Mouse (Mus musculus) kidney, adult 18-20 months (tissue): ENCODE data around the gene Paqr5.

Experiments
- DNase-seq: peaks from one replicate; pipeline ENCODE4 v3.0.0; 2021

Gene Paqr5

DNA sequence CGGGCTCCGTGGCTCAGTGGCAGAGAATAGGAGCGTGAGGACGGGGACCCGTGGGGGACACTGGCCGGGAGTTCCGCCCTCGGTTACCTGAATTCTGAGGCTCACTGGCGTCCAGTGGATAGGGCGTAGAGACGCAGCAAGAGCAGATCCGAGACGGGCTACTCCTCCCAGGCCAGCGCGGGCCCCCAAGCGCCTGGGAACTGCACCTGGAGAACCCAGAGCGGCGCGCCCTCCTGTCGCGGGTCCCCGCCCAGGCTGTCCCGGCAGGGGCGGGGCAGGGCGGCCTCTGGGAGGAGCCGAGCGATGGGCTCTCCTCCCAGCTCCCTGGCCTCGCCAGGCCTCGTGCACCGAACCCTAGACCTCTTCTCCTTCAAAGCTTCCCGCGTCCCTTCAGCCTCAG lies at the start of gene Paqr5:
Gene Paqr5, minus strand, starts transcription at position 257 of the 400 bp plus-strand sequence.
- DNase-seq: peak; percentile 88

DNA sequence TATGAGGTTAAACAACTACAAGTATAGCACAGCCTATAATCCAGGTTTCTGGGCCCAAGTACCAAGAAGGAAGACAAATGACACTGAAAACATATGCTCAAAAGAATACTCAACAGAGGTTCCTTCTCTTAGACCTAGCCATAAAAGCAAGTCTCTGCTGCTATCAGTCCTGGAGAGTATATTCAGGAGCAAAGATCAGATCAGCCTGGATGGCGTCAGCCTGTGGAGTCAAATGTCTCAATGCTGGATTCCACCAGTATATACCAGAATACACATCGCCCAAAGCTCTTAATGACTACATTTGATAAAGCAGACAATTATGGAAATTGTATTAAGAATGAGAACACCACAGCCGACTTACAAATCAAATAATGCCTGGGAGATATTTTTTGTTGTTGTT lies 35.6 kb upstream of the Paqr5 start:
- no peak for DNase-seq

DNA sequence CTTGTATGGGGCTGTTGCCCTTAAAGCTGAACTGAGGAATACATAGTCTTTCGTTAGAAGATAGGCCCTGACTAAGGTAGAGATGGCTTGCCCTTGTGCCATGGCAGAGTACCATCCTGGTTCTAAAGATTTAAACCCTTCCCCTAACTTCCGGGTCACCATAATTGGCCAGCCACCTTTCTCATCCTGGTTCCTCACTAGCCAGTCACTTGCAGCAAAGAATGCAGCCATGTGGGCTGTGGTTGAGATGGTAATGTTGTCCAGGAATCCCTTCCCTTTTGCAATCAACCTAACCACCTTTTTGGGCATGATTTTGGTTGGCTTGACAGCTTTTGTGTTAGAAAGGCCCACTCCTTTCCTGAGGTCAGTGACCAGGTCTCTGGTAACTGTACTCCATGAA lies 33.8 kb upstream of the Paqr5 start:
- DNase-seq: no peak

DNA sequence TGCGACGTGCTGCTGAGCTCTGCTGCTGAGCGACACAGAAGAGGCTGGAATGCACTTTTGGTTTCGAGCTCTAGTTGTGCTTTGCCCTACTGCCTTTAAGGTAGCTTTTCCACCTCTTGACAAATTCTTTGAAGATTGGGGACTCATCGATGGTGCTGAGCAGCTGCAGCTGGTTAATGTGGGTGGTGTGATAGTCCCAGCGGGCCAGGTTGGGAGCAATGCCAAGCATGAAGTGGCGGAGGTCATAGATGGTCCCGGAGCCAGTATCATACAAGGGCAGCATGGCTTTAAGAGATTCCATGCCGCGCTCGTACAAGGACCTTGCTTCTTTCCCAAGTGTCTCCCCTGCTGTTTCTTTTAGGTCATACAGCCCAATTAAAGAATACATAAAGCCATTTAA lies 33.3 kb upstream of the Paqr5 start:
- DNase-seq: no peak

DNA sequence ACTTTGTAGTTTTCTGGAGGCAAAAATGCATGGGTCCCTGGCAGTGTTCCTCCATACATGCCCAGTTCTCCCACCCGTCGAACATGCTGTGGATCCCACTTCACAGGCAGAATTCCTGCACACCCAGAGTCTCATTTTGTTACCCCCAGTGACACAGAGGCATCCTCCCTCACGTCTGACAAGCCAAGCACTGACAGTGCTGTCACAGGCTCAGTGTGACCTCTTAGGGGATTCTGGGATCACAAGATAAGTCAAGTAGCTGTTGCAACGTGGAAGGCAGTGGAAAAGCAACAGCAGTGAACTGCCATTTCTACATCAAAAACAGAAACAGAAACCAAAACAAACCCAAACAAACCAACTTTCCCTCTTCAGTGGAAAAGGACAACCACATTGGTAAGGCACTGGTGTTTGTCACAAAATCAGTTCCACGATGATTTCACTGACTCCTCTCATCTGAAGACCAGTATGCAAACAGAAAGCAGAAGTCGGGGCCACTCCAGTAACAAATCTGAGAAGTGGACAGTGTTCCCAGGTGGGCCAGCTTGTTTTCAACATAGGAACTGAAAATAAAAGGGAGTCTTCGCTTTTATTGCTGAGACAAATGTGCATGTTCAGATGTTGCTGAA lies 31.3 kb upstream of the Paqr5 start:
- DNase-seq: no peak

DNA sequence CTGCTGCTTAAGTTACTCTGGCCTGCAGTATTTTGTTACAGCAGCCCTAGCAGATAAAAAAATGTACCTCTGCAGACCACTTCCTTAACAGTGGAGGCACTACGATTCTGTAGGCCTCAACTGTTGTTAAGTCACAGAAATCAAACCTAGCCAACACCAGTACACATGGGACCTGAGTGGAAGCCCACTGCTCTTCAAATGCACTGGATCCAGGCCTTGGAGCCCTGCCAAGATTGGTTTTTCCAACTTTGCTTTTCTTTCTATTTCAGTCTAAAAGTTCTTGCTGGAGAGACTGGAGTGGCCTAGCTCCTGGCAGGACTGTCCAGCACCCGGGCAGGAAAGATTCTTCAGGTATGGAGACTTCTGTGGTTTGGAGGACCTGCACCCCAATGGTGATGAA lies 29.6 kb upstream of the Paqr5 start:
- DNase-seq: no peak

DNA sequence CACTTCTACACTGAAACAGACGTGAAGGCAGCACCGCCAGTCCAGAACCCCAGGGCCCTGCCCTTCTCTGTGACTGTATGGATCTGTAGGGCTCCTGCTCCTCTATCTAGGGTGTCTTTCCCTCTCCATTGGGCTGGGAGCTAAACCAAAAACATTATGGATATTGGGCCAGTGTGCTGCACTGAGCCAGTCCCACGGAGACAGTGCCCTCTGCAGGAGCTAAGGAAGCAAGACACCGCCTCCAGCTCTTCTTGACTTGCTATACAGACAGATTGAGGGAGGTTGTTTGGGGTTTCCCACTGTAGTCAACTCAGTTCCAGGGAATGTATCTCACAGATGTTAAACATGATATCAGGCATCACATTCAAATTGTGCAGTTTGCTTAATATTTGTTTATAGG lies 24.1 kb upstream of the Paqr5 start:
- DNase-seq: peak; percentile 20

DNA sequence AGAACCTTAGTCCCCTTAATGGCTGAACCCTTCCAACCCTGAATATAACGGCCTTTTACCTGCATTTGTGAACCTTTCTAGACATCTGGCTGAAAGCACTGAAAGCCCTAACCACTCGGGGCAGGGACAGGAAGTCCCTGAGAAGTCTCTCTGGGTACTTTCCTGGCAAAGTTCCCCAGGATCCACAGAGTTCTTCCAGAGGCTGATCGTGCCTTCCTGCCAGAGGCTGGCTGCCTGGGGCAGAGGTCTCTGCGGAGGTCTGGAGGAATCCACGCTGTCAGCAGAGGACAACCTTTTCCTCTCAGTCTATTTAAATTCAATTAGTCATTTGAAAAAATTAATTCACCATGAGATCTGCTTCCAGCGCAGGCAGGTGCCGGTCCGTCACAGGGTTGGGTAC lies 22.5 kb upstream of the Paqr5 start:
- peak; percentile 33 for DNase-seq

DNA sequence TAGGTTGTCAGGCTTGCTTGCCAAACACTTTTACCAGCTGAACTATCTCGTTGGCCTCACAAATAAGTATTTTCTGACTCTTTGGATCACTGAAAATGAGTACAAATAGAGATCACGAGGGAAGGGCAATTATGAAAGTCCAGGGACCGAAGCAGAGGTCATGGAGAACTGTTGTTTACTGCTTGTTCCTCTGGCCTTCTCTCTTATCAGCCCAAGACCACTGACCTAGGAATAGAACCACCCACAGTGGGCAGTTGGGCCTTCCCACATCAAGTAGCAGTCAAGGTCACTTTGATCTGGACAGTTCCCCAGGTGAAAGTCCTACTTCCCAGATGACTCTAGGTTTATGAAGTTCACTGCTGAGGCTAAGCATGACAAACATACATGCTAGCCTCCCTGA lies 15.5 kb upstream of the Paqr5 start:
- no peak for DNase-seq

DNA sequence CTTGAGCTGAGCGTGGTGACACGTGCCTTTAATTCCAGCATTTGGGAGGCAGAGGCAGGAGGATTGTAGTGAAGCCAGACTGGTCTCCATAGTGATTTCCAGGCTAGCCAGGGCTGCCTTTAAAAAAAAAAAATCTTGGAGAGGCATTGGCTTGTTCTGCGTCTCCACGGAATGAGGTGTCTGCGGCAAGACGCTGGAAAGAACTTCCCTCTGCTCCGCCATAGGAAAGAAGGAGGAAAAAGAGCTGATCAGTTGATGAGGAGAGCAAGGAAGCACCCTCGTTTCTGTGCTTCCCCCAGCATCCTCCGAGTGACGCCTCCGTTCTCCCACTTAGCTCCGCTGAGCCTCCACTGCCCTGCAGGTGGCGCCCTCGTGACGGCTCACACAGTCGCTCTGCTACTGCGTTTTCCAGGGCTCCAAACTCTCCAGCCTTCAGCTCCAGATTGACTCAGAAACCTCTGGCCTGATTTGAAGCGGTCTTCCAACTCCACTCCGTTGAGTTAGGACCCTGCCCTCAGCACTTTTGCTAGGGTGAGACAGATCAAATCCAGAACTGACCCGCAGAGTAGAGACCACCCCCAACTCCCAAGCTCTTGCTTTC lies 13.5 kb upstream of the Paqr5 start:
- DNase-seq: peak; percentile 84

DNA sequence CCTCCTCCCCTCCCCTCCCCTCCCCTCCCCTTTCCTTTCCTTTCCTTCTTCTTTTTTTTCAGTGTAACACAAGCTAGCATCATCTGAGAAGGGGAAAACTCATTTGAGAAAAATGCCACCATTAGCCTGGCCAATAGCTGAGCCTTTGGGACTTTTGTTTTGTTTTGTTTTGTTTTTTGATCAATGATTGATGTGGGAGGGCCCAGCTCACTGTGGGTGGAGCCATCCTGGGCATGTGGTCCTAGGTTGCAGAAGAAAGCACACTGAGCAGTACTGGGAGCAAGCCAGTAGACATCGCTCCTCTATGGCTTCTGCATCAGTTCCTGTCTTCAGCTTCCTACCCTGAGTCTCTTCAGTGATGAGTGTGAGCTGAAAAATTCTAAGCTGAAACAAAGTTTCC lies 9.2 kb upstream of the Paqr5 start:
- DNase-seq: no peak

DNA sequence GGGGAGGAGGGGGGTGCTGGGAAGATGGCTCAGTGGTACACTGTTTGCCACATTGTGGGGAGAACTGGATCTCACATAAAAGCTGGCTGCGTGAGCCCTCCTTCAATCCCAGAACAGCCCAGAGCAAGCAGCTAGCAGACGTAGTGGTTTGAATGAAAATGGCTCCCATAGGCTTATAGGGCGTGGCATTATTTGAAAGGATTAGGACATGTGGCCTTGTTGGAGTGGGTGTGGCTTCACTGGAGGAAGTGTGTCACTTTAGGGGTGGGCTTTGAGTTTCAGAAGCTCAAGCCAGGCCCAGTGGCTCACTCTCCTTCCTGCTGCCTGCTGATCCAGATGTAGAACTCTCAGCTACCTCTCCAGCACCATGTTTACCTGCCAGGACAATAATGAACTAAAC lies 5.5 kb upstream of the Paqr5 start:
- no peak for DNase-seq

DNA sequence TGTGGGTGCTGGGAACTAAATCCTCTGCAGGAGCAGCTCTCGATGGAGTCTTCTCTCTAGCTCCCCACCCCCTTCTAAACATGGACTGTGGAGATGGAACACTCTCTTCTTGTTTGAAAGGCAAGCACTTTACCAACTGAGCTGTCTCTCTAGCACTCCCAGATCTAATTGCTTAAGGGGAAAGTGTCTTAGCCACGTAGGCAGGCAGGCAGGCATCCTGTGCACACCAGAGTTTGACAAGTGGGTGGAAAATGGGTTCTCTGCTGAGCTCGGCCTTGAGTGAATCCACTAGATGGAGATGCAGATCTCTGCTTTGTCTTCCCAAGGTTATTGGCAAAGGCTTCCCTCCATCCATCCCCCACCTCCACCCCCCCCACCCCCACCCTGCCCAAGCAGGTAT lies 1.4 kb upstream of the Paqr5 start:
- no peak for DNase-seq

DNA sequence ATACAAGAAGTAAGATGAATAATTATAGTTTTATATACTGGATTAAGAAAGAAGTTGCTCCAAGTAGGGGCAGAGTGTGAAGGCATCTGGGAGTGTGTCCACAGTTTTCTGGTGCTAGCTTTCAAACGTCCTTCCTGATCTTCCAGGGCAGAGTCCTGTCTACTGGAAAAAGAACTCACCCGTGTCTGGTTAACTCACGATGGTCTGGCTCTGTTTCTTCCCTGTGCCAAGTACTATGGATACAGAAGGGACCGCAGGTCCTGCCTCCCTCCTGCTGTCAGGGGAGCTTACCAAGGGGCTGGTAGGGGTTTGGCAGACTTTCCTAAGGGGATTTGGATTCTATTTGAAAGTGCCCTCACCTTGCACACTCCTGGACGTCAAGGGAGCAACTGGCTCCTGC lies 1.6 kb downstream of the Paqr5 start:
- DNase-seq: peak; percentile 65

DNA sequence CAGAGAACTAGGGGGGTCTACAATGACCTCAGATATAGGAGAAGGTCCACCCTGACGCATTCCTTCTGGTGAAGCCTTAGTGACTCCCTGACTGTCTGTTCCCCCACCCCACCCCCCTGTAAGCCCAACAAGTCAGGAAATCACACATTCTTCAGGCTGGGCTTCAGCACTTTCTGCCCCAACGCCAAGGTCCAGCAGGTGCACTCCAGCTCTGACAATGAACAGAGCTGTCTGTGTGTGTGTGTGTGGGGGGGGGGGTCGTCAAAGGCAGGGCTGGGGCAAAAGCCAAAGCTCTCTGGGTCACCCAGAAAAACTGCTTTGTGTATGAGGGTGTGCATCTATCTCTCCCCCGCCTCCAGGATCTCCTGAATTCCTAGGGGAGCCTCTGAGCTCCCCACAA lies 2.8 kb downstream of the Paqr5 start:
- DNase-seq: peak; percentile 30

DNA sequence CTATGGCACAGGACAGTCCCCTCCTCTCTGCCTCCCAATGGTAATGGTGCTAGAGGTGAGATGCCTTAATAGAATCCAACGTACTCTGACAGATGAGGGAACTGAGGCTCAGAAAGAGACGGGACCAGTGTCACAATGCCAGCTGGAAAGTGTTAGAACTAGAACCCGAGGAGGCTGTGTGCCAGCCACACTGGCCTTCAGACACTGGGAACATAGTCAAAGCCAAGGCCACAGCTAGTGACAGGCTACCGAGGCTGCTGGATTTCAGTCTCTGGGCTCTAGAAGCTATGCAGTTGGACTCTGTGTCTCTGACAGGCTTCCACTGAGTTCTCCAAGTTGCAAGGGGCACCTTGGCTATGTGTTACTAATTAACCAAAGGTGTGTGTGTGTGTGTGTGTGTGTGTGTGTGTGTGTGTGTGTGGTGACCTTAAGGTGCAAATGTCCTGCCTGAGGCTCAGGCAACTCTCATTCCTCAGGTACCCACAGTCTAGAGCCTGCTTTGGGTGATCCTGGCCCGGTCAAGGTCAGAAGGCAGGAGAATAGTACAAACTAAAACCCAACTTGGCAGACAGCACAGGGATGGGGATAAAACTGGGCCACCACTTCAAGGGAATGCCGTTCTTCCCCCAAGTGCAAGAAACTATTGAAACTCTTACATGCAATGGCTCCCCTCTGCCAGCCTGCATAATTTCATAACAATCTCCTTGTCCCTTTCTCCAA lies 3.5 kb downstream of the Paqr5 start:
- peak; percentile 77 for DNase-seq

DNA sequence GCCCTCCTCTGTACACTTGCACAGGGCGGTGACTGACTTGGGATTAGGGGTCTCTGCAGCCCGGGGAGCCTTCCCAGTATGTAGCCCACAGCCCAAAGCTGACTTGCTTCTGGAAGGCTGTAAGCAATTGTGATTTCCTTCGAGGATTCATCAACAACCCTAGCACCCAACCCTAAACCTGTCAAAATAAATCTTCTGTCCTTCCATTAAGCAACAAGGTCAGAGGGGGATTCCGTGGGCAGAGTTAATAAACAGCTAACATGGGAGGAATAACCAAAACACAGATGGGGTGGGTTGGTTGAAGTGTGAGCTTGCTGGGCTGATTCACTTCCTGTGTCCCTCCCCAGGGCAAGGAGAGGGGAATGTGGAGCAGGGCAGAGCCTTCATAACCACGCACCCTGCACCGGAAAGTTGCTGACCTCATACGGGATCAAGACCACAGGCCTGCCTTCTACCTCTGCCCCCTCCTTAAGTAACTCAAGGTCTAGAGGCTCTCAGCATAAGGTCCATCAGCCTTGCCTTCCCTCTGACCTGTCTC lies 5.0 kb downstream of the Paqr5 start:
- peak; percentile 72 for DNase-seq

DNA sequence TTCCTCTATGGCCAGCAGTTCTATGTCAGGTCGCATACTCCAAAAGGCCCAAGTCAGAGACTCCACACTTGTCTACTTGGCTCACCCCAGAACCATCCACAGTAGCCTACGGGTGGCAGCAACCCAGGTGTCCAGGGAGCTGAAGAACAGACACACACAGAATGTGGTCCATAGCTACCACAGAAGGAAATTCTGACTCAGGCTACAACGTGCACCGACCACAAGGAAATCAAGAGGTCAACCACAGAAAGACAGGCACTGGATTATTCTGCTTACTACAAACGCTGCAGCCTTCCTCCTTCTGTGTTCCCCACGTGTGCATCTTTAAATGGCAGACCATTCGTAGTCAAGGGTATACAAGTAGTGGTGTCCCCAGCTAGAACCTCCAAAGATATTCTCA lies 6.4 kb downstream of the Paqr5 start:
- no peak for DNase-seq

DNA sequence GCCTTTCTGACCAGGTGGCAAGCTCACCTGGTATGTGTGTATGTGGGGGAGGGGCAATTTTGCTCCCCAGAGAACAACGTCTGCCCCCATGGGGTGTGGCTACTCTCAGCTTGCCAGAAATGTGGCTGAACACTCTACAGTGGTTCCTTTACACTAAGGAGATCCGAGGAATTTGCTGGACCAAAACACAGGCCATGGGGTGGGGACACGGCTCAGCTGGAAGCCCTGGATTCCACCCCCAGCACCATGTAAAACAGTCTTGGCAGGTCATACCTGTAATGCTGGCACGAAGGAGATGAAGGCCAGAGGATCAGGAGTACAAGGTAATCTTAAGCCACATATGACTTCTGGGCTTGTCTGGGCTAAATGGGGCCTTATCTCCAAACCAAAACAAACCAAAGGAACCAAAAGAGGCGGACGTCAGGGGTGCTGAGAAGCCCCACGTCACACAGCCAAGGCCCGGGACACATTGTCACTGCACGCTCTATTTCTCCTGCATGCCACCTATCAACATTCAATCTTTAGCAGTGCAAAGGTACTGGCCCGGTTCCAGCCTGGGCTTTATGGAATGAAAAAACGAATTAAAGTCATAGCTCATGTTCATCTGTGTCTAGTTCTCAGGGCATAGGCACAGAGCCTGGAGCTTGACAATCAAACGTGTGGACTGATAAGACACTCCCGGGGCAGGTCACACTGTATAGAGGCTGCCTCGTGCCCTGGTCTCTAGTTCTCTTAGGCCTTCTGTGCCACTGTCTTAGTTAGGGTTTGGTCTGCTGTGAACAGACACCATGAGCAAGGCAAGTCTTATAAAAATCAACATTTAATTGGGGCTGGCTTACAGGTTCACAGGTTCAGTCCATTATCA lies 8.2 kb downstream of the Paqr5 start:
- DNase-seq: peak; percentile 82

DNA sequence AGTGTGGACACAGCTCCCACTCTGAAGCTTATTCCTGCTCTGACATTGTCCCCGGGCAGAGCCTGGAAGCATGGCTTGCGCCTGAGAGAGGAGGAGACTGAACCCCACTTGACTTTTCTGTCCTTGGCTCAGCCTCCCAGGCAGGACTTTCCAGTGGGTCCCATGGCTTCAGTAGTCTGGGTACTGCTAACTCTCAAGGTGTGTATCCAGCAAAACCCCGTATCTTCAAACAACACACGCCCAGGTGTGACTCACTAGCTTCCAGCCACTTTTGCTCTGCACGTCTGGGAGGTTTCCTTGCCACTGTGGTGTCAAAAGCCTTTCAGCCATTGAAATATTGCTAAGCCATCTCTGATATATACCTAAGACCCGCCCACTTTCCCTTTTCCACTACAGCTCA lies 9.3 kb downstream of the Paqr5 start:
- peak; percentile 16 for DNase-seq

DNA sequence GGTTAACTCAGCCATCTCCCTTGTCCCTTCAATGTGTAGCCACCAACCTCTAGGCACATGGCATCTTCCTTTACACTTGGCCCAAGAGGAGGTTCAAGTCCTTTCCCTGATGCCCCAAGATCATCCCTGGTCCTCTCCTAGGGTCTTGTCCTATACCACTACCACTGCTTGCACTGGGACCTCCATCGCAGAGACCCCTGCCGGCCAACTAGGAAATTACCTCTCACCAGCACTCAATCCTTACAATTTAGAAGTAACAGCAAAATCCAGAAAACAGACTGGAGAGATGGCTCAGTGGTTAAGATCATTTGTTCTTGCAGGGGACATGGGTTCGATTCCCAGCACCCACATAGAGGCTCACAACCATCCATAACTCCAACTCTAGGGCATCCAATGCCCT lies 11.2 kb downstream of the Paqr5 start:
- DNase-seq: no peak

DNA sequence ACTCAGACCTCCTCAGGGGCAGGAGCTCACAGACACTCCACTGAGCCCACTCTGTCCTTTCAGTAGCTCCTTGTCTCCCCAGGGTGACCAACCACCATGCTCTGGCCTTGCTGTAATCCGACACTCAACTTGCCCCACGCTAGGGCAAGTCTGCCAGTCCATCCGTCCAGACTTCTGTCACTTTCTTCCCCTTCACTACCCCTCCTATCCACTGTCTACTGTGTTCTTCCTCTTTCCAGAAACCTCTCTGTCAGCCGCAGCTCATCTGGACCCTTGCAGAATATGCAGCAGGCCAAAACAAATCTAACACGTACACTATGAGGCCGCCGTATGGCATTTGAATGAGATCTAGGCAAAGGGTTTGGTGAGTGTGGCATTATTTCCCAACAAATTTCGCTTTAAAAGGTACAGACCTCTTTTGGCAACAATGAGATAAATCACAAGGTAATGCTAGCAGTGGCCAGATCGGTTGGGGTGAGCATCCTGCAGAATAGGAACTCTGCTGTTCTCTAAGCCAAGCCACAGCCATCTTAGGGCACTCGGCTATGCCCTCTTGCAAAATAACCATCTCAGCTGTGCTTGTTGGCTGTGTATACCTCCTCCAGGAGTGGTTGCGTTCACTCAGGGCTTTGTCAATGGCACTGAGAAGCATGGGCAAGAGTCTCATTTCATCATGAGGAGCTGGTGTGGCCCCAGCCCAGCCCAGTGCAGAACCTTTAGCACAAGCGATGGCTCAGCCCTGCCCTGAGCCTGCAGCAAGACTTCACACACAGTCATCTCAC lies 13.1 kb downstream of the Paqr5 start:
- DNase-seq: no peak
